Mouse (Mus musculus) naive thymus-derived CD4-positive, alpha-beta T cell, adult 5 months (primary cell): ENCODE measurements around the gene Fhl4. TPM values are rescaled to one million over a fixed set of nuclear protein-coding genes. Genes with fewer than 3 reads are reported as not detected.

Experiments used
- polyA plus RNA-seq: library from polyadenylated mRNA; unstranded; fragments of 100-300 nt; shearing (Covaris generic); gene quantifications from one replicate; pipeline ENCODE4 v1.2.1, GENCODE M21; 2017

Gene Fhl4
- 0.31 TPM for polyA plus RNA-seq

DNA sequence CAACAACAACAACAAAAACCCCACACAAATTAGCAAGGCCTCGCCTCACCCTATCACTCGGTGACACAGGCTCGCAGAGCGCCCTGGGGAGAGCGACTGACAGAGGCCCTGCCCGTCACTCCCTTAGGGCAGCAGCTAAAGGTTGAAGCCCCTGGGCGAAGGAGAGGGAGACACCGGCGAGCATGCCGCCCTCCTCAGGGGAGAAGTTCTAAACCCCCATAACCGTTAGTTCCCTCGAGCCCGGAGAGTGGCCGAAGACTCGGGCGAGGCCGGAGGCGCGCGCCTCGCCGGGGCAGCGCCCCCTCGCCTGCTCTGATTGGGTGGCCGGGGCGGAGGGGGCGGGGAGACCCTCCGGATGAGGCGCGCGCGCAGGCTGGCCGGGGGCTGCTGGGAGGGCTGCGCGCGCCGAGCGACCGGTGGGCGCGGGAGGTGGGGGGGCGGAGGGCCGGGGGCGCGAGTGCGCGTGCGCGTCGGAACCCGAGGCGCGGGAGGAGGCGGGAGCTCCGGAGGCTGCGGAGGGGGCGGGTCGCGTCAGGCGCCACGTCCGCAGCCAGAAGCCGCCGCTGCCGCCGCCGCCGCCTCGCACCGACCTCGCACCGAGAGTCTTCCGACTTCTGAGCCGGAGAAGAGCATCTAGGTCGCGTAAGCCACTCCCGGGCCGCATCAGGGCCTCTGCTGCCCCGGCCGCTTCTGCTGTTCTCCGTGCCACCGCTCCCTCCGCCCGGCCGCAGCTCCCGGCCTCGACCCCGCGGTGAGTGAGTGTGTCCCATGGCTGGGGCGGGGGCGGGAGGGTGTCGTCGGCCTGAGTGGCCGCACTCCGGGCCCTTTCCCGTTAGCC lies at the start of gene Fhl4, which contains the start of gene Tmem263:
Fhl4 (minus strand) TSS at position 249 of the 838 bp plus-strand sequence.
Tmem263 (plus strand) TSS at position 381 of the 838 bp plus-strand sequence.

DNA sequence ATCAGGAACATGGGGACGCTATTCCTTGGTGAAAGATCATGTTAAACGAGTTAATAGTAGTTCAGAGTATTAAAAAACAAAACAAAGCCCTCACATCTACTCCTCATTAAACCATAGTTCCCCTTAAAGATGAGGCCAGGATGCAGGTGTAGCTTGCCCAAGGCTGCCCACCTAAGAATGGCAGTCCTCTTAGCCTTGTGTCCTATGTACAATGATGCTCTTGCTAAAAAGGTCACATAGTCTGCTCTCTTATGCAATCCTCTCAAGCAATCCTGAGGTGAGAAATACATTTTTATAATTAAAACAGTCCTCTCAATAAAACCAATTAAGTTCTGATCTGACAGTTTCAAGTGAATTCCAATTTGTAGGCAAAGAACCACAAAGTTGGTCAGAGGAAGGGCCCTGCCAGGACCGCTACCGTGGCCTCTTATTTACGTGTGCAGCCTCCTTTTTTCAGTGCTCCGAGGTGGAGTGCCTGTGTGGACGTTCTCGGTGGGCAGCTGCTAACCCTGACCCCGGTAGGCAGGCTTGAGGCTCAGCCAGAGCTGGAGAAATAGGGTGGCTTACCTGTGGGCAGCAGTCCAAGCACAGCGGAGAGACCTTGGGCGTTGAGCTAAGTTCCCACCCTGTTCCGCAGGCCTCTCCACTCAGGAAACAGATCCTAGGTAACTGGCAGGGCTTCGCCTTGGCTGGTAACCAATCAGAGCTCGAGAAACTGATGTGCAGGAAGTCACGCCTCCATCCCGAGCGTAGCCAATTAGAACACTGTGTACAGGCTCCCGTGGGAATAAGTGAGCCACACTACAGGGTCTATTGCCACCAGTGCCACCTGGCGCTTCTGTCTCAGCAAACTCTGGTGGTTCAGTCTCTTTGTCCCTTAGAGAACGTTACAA lies 25.3 kb upstream of the Fhl4 start, which contains the start of gene Mterf2:
Mterf2 (minus strand) TSS at position 633 of the 893 bp plus-strand sequence.

Other genes starting within 250 kb of the Fhl4 start
- 13.7 TPM for gene Ric8b, start 184.9 kb downstream of the Fhl4 start, polyA plus RNA-seq
- 10.5 TPM for gene Tmem263, start 132 bp upstream of the Fhl4 start, polyA plus RNA-seq
- gene Mterf2, start 25.5 kb upstream of the Fhl4 start, polyA plus RNA-seq = 4.9 TPM
- 100 TPM for gene Cry1, start 82.6 kb upstream of the Fhl4 start, polyA plus RNA-seq